Mouse (Mus musculus): ENCODE data around the gene Prim2. TPM values are rescaled to one million over a fixed set of nuclear protein-coding genes. Genes with fewer than 3 reads are reported as not detected.
A peak's percentile ranks its signal among the peaks of the same experiment; 100 is the strongest.

The Prim2 gene
- total RNA-seq, 2 experiments from 2014 or later, result 7.5 to 7.8 TPM

DNA sequence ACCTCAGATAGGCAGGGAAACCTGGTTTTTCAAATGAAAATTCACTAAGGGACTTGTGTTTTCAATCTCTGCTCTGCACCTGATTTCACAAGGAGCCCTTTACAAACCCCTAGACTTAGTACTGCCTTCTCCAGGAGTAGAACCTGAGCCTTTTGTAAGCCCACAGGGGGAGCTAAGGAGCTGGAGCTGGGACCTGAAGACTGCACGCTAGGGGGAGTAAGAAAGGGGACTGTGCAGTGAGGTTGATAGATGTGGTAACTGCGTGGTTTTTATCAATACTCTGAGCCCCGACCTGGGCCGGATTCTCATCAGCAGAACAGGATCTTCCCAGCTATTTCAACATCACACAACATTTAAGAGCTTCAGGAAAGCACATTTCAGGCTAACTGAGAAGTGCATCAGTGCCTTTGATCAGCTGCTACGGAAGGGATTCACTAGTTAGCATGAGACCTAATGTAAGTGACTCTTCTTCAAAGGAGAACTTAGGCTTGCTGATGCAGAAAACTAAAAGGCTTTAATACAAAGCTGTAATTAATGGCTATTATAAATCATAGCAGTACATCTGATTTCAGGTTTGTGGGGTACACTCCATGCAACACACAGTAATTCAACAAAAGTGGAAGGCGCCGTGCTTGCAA lies 103.7 kb downstream of the Prim2 start:
- H3K4me3 ChIP-seq, result no peak overlapping the region
- intact Hi-C loops (cut with DNase I), result no loop called here
- DNase-seq (ENCODE audit: extremely low spot score in 1 of 2, low spot score in 2 of 2), result no peak
- H3K27ac ChIP-seq, result no peak overlapping the region
- TF ChIP-seq CTCF (IDR thresholded peaks at IDR 0.05), result peak; percentile 25

GRCm38 (mm10) chr1:33564032-33564431 lies 105.6 kb downstream of the Prim2 start:
- TF ChIP-seq CTCF (IDR thresholded peaks at IDR 0.05), result no peak
- DNase-seq (ENCODE audit: extremely low spot score in 1 of 2, low spot score in 2 of 2), result no peak
- intact Hi-C loops (cut with DNase I), result no loop called here
- no peak overlapping the region for H3K4me3 ChIP-seq
- H3K27ac ChIP-seq, result no peak overlapping the region

DNA sequence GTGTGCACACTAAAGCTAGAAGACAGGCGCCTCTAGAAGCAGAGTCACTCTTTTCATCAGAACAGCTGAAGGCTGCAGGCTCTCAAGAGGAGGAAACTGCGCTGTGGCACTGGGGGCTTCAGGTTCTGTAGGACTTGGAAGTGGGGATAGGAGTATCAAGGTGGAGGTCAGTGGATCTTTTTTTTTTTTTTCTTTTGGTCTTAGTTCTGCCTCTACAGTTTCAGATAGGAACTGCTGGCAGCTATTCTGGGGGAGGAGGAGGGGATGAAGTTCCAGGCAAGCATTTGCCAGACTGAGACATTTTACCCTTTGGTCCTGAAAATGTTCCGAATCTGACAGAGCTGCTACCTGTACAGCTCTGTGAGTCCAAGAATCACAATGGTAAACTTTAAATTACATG lies 106.0 kb downstream of the Prim2 start:
- H3K4me3 ChIP-seq, result no peak overlapping the region
- intact Hi-C loops (cut with DNase I), result no loop called here
- H3K27ac ChIP-seq, result no peak overlapping the region
- DNase-seq (ENCODE audit: extremely low spot score in 1 of 2, low spot score in 2 of 2), result no peak
- peak; percentile 21 for TF ChIP-seq CTCF (IDR thresholded peaks at IDR 0.05)

- Histone ChIP-seq H3K4me3 (no peak overlapping the region), H3K27ac (no peak overlapping the region)
- no peak for TF ChIP-seq CTCF (IDR thresholded peaks at IDR 0.05)
- DNase-seq (ENCODE audit: extremely low spot score in 1 of 2, low spot score in 2 of 2), result no peak
- intact Hi-C loops (cut with DNase I), result no loop called here
Measured at GRCm38 (mm10) chr1:33556638-33557037, 113.0 kb downstream of the Prim2 start.

- no peak for TF ChIP-seq CTCF (IDR thresholded peaks at IDR 0.05)
- Histone ChIP-seq H3K4me3 (no peak overlapping the region), H3K27ac (no peak overlapping the region)
- no peak for DNase-seq (ENCODE audit: extremely low spot score in 1 of 2, low spot score in 2 of 2)
- intact Hi-C loops (cut with DNase I), result no loop called here
Measured at GRCm38 (mm10) chr1:33555626-33556025, 114.0 kb downstream of the Prim2 start.

DNA sequence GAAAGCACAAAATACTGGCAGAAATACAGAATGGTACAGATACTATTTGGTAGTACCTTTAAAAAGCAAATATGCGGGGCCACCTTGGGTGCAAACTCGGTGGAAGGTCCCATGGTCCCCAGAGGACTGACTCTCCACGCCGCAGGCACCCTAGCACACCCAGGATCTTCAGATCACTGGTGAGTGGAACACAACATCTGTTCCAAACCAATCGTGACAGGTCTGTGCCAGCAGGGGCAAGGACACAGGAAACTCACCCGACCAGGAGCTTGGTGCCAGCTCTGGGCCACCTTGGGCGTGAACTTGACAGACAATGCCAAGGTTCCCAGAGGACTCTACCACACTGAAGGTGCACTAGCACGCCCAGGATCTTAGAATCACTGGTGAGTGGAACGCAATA lies 118.2 kb downstream of the Prim2 start:
- Histone ChIP-seq H3K4me3 (no peak overlapping the region), H3K27ac (no peak overlapping the region)
- intact Hi-C loops (cut with DNase I), result no loop called here
- TF ChIP-seq CTCF (IDR thresholded peaks at IDR 0.05), result no peak
- DNase-seq (ENCODE audit: extremely low spot score in 1 of 2, low spot score in 2 of 2), result no peak

GRCm38 (mm10) chr1:33541708-33542107 lies 127.9 kb downstream of the Prim2 start:
- intact Hi-C loops (cut with DNase I), result no loop called here
- no peak for TF ChIP-seq CTCF (IDR thresholded peaks at IDR 0.05)
- Histone ChIP-seq H3K27ac (no peak overlapping the region), H3K4me3 (no peak overlapping the region)
- no peak for DNase-seq (ENCODE audit: extremely low spot score in 1 of 2, low spot score in 2 of 2)

- no peak for DNase-seq (ENCODE audit: extremely low spot score in 1 of 2, low spot score in 2 of 2)
- intact Hi-C loops (cut with DNase I), result no loop called here
Measured at GRCm38 (mm10) chr1:33537948-33538347, 131.6 kb downstream of the Prim2 start.

GRCm38 (mm10) chr1:33536272-33537004 lies 133.2 kb downstream of the Prim2 start:
- no peak overlapping the region for H3K27ac ChIP-seq
- intact Hi-C loops (cut with DNase I), result no loop called here

More at GRCm38 (mm10) chr1:33537948-33538347, 131.6 kb downstream of the Prim2 start:
- TF ChIP-seq CTCF (IDR thresholded peaks at IDR 0.05), result no peak
- Histone ChIP-seq H3K4me3 (no peak overlapping the region), H3K27ac (no peak overlapping the region)

GRCm38 (mm10) chr1:33535140-33535686 lies 134.4 kb downstream of the Prim2 start:
- DNase-seq (ENCODE audit: extremely low spot score in 1 of 2, low spot score in 2 of 2), result no peak
- TF ChIP-seq CTCF (IDR thresholded peaks at IDR 0.05), result no peak
- Histone ChIP-seq H3K27ac (no peak overlapping the region), H3K4me3 (no peak overlapping the region)
- intact Hi-C loops (cut with DNase I), result no loop called here

More at GRCm38 (mm10) chr1:33536272-33537004, 133.2 kb downstream of the Prim2 start:
- no peak for DNase-seq (ENCODE audit: extremely low spot score in 1 of 2, low spot score in 2 of 2)
- H3K4me3 ChIP-seq, result no peak overlapping the region
- TF ChIP-seq CTCF (IDR thresholded peaks at IDR 0.05), result peak; percentile 26

DNA sequence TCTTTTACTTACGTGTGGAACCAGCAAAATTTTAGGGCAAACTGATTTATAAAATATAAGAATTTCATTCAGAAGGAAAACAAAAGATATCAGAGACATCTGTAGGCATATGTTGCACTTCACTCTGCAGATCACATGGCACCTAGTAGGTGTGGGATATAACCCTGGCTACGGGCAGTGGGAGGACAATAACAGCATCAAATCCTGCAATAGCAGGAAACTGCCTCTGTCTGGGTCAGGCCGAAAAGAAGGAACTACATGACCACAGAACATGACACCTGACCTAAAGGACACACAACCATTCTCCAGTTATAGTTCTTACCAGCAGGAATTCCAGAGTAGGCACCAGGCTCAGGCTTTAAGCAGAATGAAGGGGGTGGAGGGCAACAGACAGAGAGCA lies 137.7 kb downstream of the Prim2 start:
- intact Hi-C loops (cut with DNase I), result no loop called here
- no peak for TF ChIP-seq CTCF (IDR thresholded peaks at IDR 0.05)
- no peak overlapping the region for H3K27ac ChIP-seq
- no peak for DNase-seq (ENCODE audit: extremely low spot score in 1 of 2, low spot score in 2 of 2)
- H3K4me3 ChIP-seq, result no peak overlapping the region

GRCm38 (mm10) chr1:33531097-33531856 lies 138.3 kb downstream of the Prim2 start:
- intact Hi-C loops (cut with DNase I), result no loop called here
- TF ChIP-seq CTCF (IDR thresholded peaks at IDR 0.05), result no peak
- DNase-seq (ENCODE audit: extremely low spot score in 1 of 2, low spot score in 2 of 2), result no peak
- no peak overlapping the region for H3K4me3 ChIP-seq
- H3K27ac ChIP-seq, result no peak overlapping the region
